ENCODE assay signal across 13 mouse cellular contexts in the genomic region with DNA sequence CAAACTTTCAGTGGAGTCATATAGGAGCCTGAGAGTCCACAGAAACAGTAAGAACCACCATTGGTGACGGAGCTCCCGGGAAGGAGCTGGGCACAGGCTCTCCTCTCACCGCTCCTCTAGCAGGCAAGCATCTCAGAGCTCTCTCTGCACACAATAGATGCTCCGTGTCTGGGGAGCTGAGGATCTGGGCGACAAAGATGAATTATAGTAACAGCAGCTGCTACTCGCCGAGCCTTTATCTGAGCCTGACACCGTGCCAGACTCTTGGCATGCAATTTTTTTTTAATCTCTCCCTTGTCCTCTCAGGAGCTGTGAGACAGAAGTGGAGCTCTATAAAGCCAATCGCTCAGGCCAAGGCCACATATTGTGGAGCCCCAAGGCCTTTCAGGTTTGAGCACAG. TPM values are rescaled to one million over a fixed set of nuclear protein-coding genes. Genes with fewer than 3 reads are reported as not detected.
A peak's percentile ranks its signal among the peaks of the same experiment; 100 is the strongest.
DNase-seq lines count a peak whose midpoint lies in the region; ATAC-seq and TF ChIP-seq lines count a peak whose summit lies in the region.
"Had no signal": no experiment of that assay in that cellular context is flagged by ENCODE, and none has a peak within 500 bp of the region (broad histone marks: within the 10 kb centered on the region; RNA-seq: fewer than 3 reads in every experiment).

No protein-coding gene starts in this region.

- H3K36me3 ChIP-seq in MEL (ENCODE audit: control insufficient read depth in 1 of 2, insufficient read depth in 2 of 2, low read length in 2 of 2): no peaks in the 10 kb centered on the region
- peaks cover 19% of the 10 kb centered on the region for H3K36me3 ChIP-seq in hindbrain, postnatal 0 days (ENCODE audit: insufficient read depth, low read length)
- peaks cover 30% of the 10 kb centered on the region for H3K36me3 ChIP-seq in midbrain, embryonic 15.5 days (replicated peaks)
- H3K36me3 ChIP-seq: liver, embryonic 13.5 days had no signal

- DNase-seq in MEL (ENCODE audit: low read depth, low spot score): peak; percentile 60
- peak; percentile 34 for DNase-seq in cerebellum, adult 8-10 months
- peak; percentile 73 for DNase-seq in hindbrain, postnatal 0 days (ENCODE audit: low spot score)
- no peak for DNase-seq in adrenal gland, postnatal 14 days
- no peak for DNase-seq in gastrocnemius, adult 18-20 months (ENCODE audit: low spot score)
- DNase-seq: kidney, postnatal 25 days; liver, embryonic 13.5 days; thymus, adult 18-20 months had no signal

- H3K4me3 ChIP-seq in MEL (ENCODE audit: control insufficient read depth in 1 of 2, insufficient read depth in 1 of 2, low read depth in 2 of 2, low read length in 2 of 2): no peak overlapping the region
- H3K4me3 ChIP-seq in hindbrain, postnatal 0 days (ENCODE audit: low read length): no peak overlapping the region
- H3K4me3 ChIP-seq in midbrain, embryonic 15.5 days: no peak overlapping the region
- H3K4me3 ChIP-seq: liver, embryonic 13.5 days; midbrain, embryonic 12.5 days had no signal

- H3K4me2 ChIP-seq in hindbrain, postnatal 0 days (ENCODE audit: low read depth, low read length): no peak overlapping the region
- H3K4me2 ChIP-seq in midbrain, embryonic 15.5 days: no peak overlapping the region
- H3K4me2 ChIP-seq: liver, embryonic 13.5 days; midbrain, embryonic 12.5 days had no signal

- no peak overlapping the region for H3K9ac ChIP-seq in MEL (ENCODE audit: control insufficient read depth, low read depth, low read length, poor library complexity, severe bottlenecking)
- H3K9ac ChIP-seq in hindbrain, postnatal 0 days (replicated peaks; ENCODE audit: low read length): no peak overlapping the region
- H3K9ac ChIP-seq in midbrain, embryonic 15.5 days: no peak overlapping the region
- H3K9ac ChIP-seq: liver, embryonic 13.5 days; midbrain, embryonic 12.5 days had no signal

- no peak for TF ChIP-seq POLR2A in MEL (IDR thresholded peaks at IDR 0.05; ENCODE audit: control insufficient read depth in 1 of 2, insufficient read depth in 1 of 2, low read depth in 1 of 2, low read length in 2 of 2, poor library complexity in 1 of 2)

- ATAC-seq in hindbrain, postnatal 0 days: 0 out of 2 replicates have a peak, but pooled peaks have one; percentile 22
- no peak for ATAC-seq in midbrain, embryonic 15.5 days (replicated peaks)
- no peak for ATAC-seq in erythroid progenitor cell, adult 5-6 weeks (replicated peaks; ENCODE audit: low FRiP score, poor library complexity, severe bottlenecking)

- no peaks in the 10 kb centered on the region for H3K4me1 ChIP-seq in MEL (ENCODE audit: control insufficient read depth in 1 of 2, insufficient read depth in 2 of 2, low read length in 2 of 2)
- H3K4me1 ChIP-seq in hindbrain, postnatal 0 days (ENCODE audit: insufficient read depth, low read length): no peaks in the 10 kb centered on the region
- no peaks in the 10 kb centered on the region for H3K4me1 ChIP-seq in midbrain, embryonic 15.5 days
- H3K4me1 ChIP-seq: liver, embryonic 13.5 days; midbrain, embryonic 12.5 days had no signal

- TF ChIP-seq EP300 in MEL (IDR thresholded peaks at IDR 0.05; ENCODE audit: low read depth in 1 of 2, low read length in 2 of 2): no peak

- no peak overlapping the region for H3K27ac ChIP-seq in MEL (ENCODE audit: control insufficient read depth, low read depth, low read length)
- peak overlapping the region; percentile 46; the same call in 1 of the 2 replicates for H3K27ac ChIP-seq in hindbrain, postnatal 0 days
- peak overlapping the region; percentile 67 for H3K27ac ChIP-seq in midbrain, embryonic 15.5 days
- H3K27ac ChIP-seq: liver, embryonic 13.5 days; midbrain, embryonic 12.5 days had no signal

- no peaks in the 10 kb centered on the region for H3K9me3 ChIP-seq in MEL (replicated peaks; ENCODE audit: insufficient read depth, low read length)
- no peaks in the 10 kb centered on the region for H3K9me3 ChIP-seq in hindbrain, postnatal 0 days (ENCODE audit: low read length)
- H3K9me3 ChIP-seq in midbrain, embryonic 15.5 days: no peaks in the 10 kb centered on the region
- H3K9me3 ChIP-seq: liver, embryonic 13.5 days; midbrain, embryonic 12.5 days had no signal

- H3K79me2 ChIP-seq in MEL (ENCODE audit: control insufficient read depth, insufficient read depth, low read length, poor library complexity): no peaks in the 10 kb centered on the region

- no peak for TF ChIP-seq RAD21 in MEL (IDR thresholded peaks at IDR 0.05; ENCODE audit: low read depth, low read length)

- H3K27me3 ChIP-seq in MEL (ENCODE audit: control insufficient read depth in 1 of 2, insufficient read depth in 2 of 2, low read length in 2 of 2): no peaks in the 10 kb centered on the region
- no peaks in the 10 kb centered on the region for H3K27me3 ChIP-seq in hindbrain, postnatal 0 days (ENCODE audit: insufficient read depth, low read length)
- no peaks in the 10 kb centered on the region for H3K27me3 ChIP-seq in midbrain, embryonic 15.5 days (replicated peaks)
- H3K27me3 ChIP-seq: liver, embryonic 13.5 days; midbrain, embryonic 12.5 days had no signal

- TF ChIP-seq CTCF in MEL (IDR thresholded peaks at IDR 0.05 in 2 of 3, conservative IDR thresholded peaks at IDR 0.05 in 1 of 3; ENCODE audit: control insufficient read depth in 1 of 3, insufficient read depth in 1 of 3, low read depth in 2 of 3, low read length in 3 of 3, poor library complexity in 1 of 3, severe bottlenecking in 1 of 3): no peak
- no peak for TF ChIP-seq CTCF in hindbrain, postnatal 0 days (IDR thresholded peaks at IDR 0.05; ENCODE audit: low read depth)

- 37% methylated on average over 9 of the region's 9 CpGs for WGBS in hindbrain, postnatal 0 days
- 43% methylated on average over 9 of the region's 9 CpGs for WGBS in midbrain, embryonic 15.5 days

TF ChIP-seq in MEL, 35 proteins besides CTCF, POLR2A, EP300 and RAD21:
- TF ChIP-seq ETS1 (IDR thresholded peaks at IDR 0.05; ENCODE audit: low read depth, low read length) (no peak), NRF1 (IDR thresholded peaks at IDR 0.05; ENCODE audit: insufficient read depth, low read depth, low read length, poor library complexity, severe bottlenecking) (no peak), MYB (IDR thresholded peaks at IDR 0.05; ENCODE audit: low read depth, low read length) (no peak), ZC3H11A (IDR thresholded peaks at IDR 0.05; ENCODE audit: low read depth, low read length) (no peak), ZNF384 (IDR thresholded peaks at IDR 0.05; ENCODE audit: low read depth, low read length) (peak; percentile 41; the same call in 1 of the 2 replicates), TCF12 (IDR thresholded peaks at IDR 0.05; ENCODE audit: low read depth, low read length) (peak; percentile 39; the same call in 1 of the 2 replicates)

RNA-seq across cellular contexts. Expression of gene Lactbl1, which starts 42.6 kb away (rescaled TPM):
- not detected in 2 replicates for total RNA-seq in MEL (2012; rRNA removed)
- not detected for polyA plus RNA-seq in MEL (2012; ENCODE audit: insufficient read depth in 1 of 2, insufficient read length in 2 of 2, low read depth in 1 of 2, low replicate concordance in 2 of 2, missing spikeins in 1 of 2)
- 0.42 TPM in 1 of 2 replicates, not detected in the other for total RNA-seq in hindbrain, postnatal 0 days (2014; rRNA removed)
- 0.06 TPM in 2 replicates for polyA plus RNA-seq in hindbrain, postnatal 0 days (2015; fragmentation: Nextera tagmentation; extraction: Ambion mirVana)
- 0.10 and 0.11 TPM in 2 replicates for polyA plus RNA-seq in midbrain, embryonic 15.5 days (2015; fragmentation: Nextera tagmentation; extraction: Ambion mirVana)
- not detected in 2 replicates for total RNA-seq in erythroid progenitor cell, adult 5-6 weeks (2015; ENCODE audit: low replicate concordance)
- not detected in 2 replicates for total RNA-seq in erythroid progenitor cell, adult 5-6 weeks (2017; ENCODE audit: low replicate concordance)
- not detected in 2 replicates for total RNA-seq in adrenal gland, postnatal 14 days (2021)
- not detected for total RNA-seq in gastrocnemius, adult 18-20 months (2021)
- total RNA-seq: gastrocnemius, adult 8-10 months; heart, postnatal 10 days had no signal
- polyA plus RNA-seq: liver, embryonic 13.5 days had no signal

RNA-seq across cellular contexts. Expression of gene Tex46, which starts 54.8 kb away (rescaled TPM):
- total RNA-seq in MEL (2012; rRNA removed): not detected in 2 replicates
- not detected for polyA plus RNA-seq in MEL (2012; ENCODE audit: insufficient read depth in 1 of 2, insufficient read length in 2 of 2, low read depth in 1 of 2, low replicate concordance in 2 of 2, missing spikeins in 1 of 2)
- total RNA-seq in hindbrain, postnatal 0 days (2014; rRNA removed): not detected in 2 replicates
- not detected in 2 replicates for polyA plus RNA-seq in hindbrain, postnatal 0 days (2015; fragmentation: Nextera tagmentation; extraction: Ambion mirVana)
- not detected in 2 replicates for polyA plus RNA-seq in midbrain, embryonic 15.5 days (2015; fragmentation: Nextera tagmentation; extraction: Ambion mirVana)
- total RNA-seq in erythroid progenitor cell, adult 5-6 weeks (2015; ENCODE audit: low replicate concordance): not detected in 2 replicates
- total RNA-seq in erythroid progenitor cell, adult 5-6 weeks (2017; ENCODE audit: low replicate concordance): not detected in 2 replicates
- total RNA-seq in adrenal gland, postnatal 14 days (2021): not detected in 2 replicates
- not detected for total RNA-seq in gastrocnemius, adult 18-20 months (2021)
- total RNA-seq: gastrocnemius, adult 8-10 months; heart, postnatal 10 days had no signal
- polyA plus RNA-seq: liver, embryonic 13.5 days; midbrain, embryonic 12.5 days had no signal

Comparison
In these comparisons a context has a peak if more than half of its experiments do, and no peak if none do; other contexts are left out.
1. DNase-seq: peak in MEL (single experiment), cerebellum, adult 8-10 months (single experiment) and hindbrain, postnatal 0 days (single experiment); none in adrenal gland, postnatal 14 days (single experiment) and gastrocnemius, adult 18-20 months (single experiment).